Mouse (Mus musculus): ENCODE data around the gene Sgta.

GRCm38 (mm10) chr10:81062710-81063109 is 2.7 kb upstream of the Sgta start:
- TF ChIP-seq EP300 (IDR thresholded peaks at IDR 0.05; ENCODE audit: low read depth in 1 of 2, low read length in 2 of 2) = no peak
- no peak for TF ChIP-seq CHD2 (IDR thresholded peaks at IDR 0.05; ENCODE audit: low read length)
- no peak for TF ChIP-seq CTCF (IDR thresholded peaks at IDR 0.05 in 2 of 3, conservative IDR thresholded peaks at IDR 0.05 in 1 of 3; ENCODE audit: control insufficient read depth in 1 of 3, insufficient read depth in 1 of 3, low read depth in 2 of 3, low read length in 3 of 3, poor library complexity in 1 of 3, severe bottlenecking in 1 of 3)

Data from MEL (cell line).